ENCODE assay signal across 8 mouse cellular contexts in the genomic region with DNA sequence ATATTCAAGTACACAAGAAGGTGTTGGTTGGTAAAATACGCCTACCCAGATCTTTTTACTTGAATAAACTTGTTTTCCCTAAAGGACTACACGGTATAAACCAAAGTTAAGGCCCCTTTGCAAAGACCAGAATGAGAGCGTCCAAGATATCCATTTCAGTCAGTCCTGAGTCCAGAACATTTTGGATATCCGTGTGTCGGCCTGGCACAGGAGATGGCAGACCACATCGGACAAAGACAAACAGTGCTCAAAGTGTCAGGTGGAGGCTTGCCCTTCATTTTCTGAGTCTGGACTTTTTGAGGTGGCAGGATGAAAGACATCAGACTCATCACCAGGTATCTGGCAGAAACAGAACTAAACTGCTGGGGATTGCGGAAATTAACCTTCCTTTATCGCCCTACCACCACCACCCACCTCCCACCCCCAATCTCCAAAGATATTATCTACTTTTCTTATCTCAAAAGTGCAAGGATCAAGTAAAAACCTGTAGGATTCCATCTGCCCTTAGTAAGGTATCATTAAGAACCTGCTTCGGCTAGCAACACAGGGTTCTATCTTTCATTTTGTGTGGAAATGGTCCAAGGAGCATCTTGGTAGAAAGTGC. TPM values are rescaled to one million over a fixed set of nuclear protein-coding genes. Genes with fewer than 3 reads are reported as not detected.
DNase-seq lines count a peak whose midpoint lies in the region; ATAC-seq lines count a peak whose summit lies in the region.

No protein-coding gene starts in this region.

- no peak overlapping the region for H3K27ac ChIP-seq in forebrain, embryonic 13.5 days
- peak overlapping the region; percentile 98 for H3K27ac ChIP-seq in liver, embryonic 12.5 days

- ATAC-seq in forebrain, embryonic 13.5 days: no peak
- no peak for ATAC-seq in liver, embryonic 12.5 days
- no peak for ATAC-seq in inflammation-experienced regulatory T-cells, adult 6 months

- peak overlapping the region; percentile 81 for H3K4me2 ChIP-seq in forebrain, embryonic 13.5 days
- peak overlapping the region; percentile 77 for H3K4me2 ChIP-seq in liver, embryonic 12.5 days

- H3K27me3 ChIP-seq in forebrain, embryonic 13.5 days: no peaks in the 10 kb centered on the region
- 0 out of 2 replicates have a peak, but pooled peaks cover under 1% of the 10 kb centered on the region for H3K27me3 ChIP-seq in liver, embryonic 12.5 days (replicated peaks)

- H3K4me1 ChIP-seq in forebrain, embryonic 13.5 days: peaks cover 58% of the 10 kb centered on the region
- peaks cover 61% of the 10 kb centered on the region for H3K4me1 ChIP-seq in liver, embryonic 12.5 days

- DNase-seq in gastrocnemius, adult 18-20 months (ENCODE audit: low spot score): peak; percentile 71
- no peak for DNase-seq in gastrocnemius, postnatal 10 days
- DNase-seq in 3T3-L1 (ENCODE audit: low read depth, low spot score): peak; percentile 7
- DNase-seq in frontal cortex, adult 2 months (ENCODE audit: extremely low spot score in 1 of 2, low spot score in 1 of 2): no peak
- no peak for DNase-seq in cerebellum, postnatal 10 days

- no peaks in the 10 kb centered on the region for H3K36me3 ChIP-seq in forebrain, embryonic 13.5 days (ENCODE audit: poor library complexity, severe bottlenecking)
- H3K36me3 ChIP-seq in liver, embryonic 12.5 days: peaks cover 27% of the 10 kb centered on the region

- peak overlapping the region; percentile 86 for H3K9ac ChIP-seq in forebrain, embryonic 13.5 days
- H3K9ac ChIP-seq in liver, embryonic 12.5 days: peak overlapping the region; percentile 97

- no peaks in the 10 kb centered on the region for H3K9me3 ChIP-seq in forebrain, embryonic 13.5 days (replicated peaks)
- H3K9me3 ChIP-seq in liver, embryonic 12.5 days (replicated peaks): no peaks in the 10 kb centered on the region

- H3K4me3 ChIP-seq in forebrain, embryonic 13.5 days: peak overlapping the region; percentile 83
- H3K4me3 ChIP-seq in liver, embryonic 12.5 days: peak overlapping the region; percentile 98

- WGBS in forebrain, embryonic 13.5 days: 40% methylated on average over 9 of the region's 9 CpGs
- 17% methylated on average over 9 of the region's 9 CpGs for WGBS in liver, embryonic 12.5 days (ENCODE audit: insufficient replicate concordance)

RNA-seq across cellular contexts. Expression of gene Ybx3, which starts 1.8 kb away (rescaled TPM):
- total RNA-seq in gastrocnemius, adult 18-20 months (2021): 1,000 to 10,000 TPM; 2,006 to 2,015 TPM
- total RNA-seq in gastrocnemius, postnatal 10 days (2021): 100 to 1,000 TPM; 642 to 665 TPM
- 27.4 and 27.9 TPM in 2 replicates for polyA plus RNA-seq in forebrain, embryonic 13.5 days (2015; fragmentation: Nextera tagmentation; extraction: Ambion mirVana)
- polyA plus RNA-seq in liver, embryonic 12.5 days (2016; fragmentation: Nextera tagmentation; extraction: Ambion mirVana): 88.6 and 105 TPM in 2 replicates
- polyA plus RNA-seq in frontal cortex, adult 2 months (2012; rRNA removed): 70.5 and 75.2 TPM in 2 replicates
- polyA plus RNA-seq in inflammation-experienced regulatory T-cells, adult 6 months (2017; shearing (Covaris generic)): 10 to 100 TPM; 20.5 to 28.0 (median 24.7) TPM

RNA-seq across cellular contexts. Expression of gene Styk1, which starts 33.1 kb away (rescaled TPM):
- total RNA-seq in gastrocnemius, adult 18-20 months (2021): under 1 TPM; 0.64 to 0.71 TPM
- under 1 TPM; 0.88 to 0.94 TPM for total RNA-seq in gastrocnemius, postnatal 10 days (2021)
- 1.2 and 1.6 TPM in 2 replicates for polyA plus RNA-seq in forebrain, embryonic 13.5 days (2015; fragmentation: Nextera tagmentation; extraction: Ambion mirVana)
- 0.65 and 1.1 TPM in 2 replicates for polyA plus RNA-seq in liver, embryonic 12.5 days (2016; fragmentation: Nextera tagmentation; extraction: Ambion mirVana)
- polyA plus RNA-seq in frontal cortex, adult 2 months (2012; rRNA removed): 0.44 TPM in 2 replicates
- polyA plus RNA-seq in inflammation-experienced regulatory T-cells, adult 6 months (2017; shearing (Covaris generic)): not detected

Comparison
In these comparisons a context has a peak if more than half of its experiments do, and no peak if none do; other contexts are left out.
1. DNase-seq: peak in gastrocnemius, adult 18-20 months (single experiment) and 3T3-L1 (single experiment); none in gastrocnemius, postnatal 10 days (single experiment), frontal cortex, adult 2 months (0 of 2) and cerebellum, postnatal 10 days (0 of 2).